Mouse (Mus musculus) hindbrain, embryonic 13.5 days (tissue): Measurements from ENCODE around the gene Bsn. TPM values are rescaled to one million over a fixed set of nuclear protein-coding genes. Genes with fewer than 3 reads are reported as not detected.

Source experiments
- ATAC-seq: fragments of 200-750 bp; cut with Nextera tagmentation; 2 replicates; pipeline ENCODE4 v1.8.0; 2017; ENCODE audit warnings: moderate TSS enrichment; ENCODE audit not compliant: low FRiP score
- H3K27ac ChIP-seq: fragments of 300-500 bp; sonication (generic); 2 replicates; pipeline ENCODE4 v1.5.1; 2015; ENCODE audit warnings: inconsistent platforms, mild to moderate bottlenecking, moderate library complexity
- H3K27me3 ChIP-seq: fragments of 300-500 bp; sonication (generic); 2 replicates; pipeline ENCODE4 v1.6.1; 2015; ENCODE audit warnings: mild to moderate bottlenecking, inconsistent platforms
- H3K36me3 ChIP-seq: fragments of 300-500 bp; sonication (generic); 2 replicates; pipeline ENCODE4 v1.6.1; 2015; ENCODE audit warnings: mild to moderate bottlenecking, inconsistent platforms
- H3K4me1 ChIP-seq: fragments of 300-500 bp; sonication (generic); replicated peaks from 2 replicates; pipeline ENCODE4 v1.6.1; 2015; ENCODE audit warnings: inconsistent platforms
- H3K4me2 ChIP-seq: fragments of 300-500 bp; sonication (generic); 2 replicates; pipeline ENCODE4 v1.6.1; 2015; ENCODE audit warnings: inconsistent platforms, mild to moderate bottlenecking, moderate library complexity
- H3K4me3 ChIP-seq: fragments of 300-500 bp; sonication (generic); 2 replicates; pipeline ENCODE4 v1.5.1; 2015; ENCODE audit warnings: mild to moderate bottlenecking, inconsistent platforms
- H3K9ac ChIP-seq: fragments of 300-500 bp; sonication (generic); 2 replicates; pipeline ENCODE4 v1.6.1; 2015; ENCODE audit warnings: mild to moderate bottlenecking, inconsistent platforms
- H3K9me3 ChIP-seq: fragments of 300-500 bp; sonication (generic); 2 replicates; pipeline ENCODE4 v1.6.1; 2016; ENCODE audit warnings: inconsistent platforms
- WGBS: fragments of 180-500 bp; shearing (Covaris S2); methylation state at CpG from one replicate; pipeline ENCODE4 v1.1.7; 2015; 5-methylcytosine and 5-hydroxymethylcytosine counted together
- polyA plus RNA-seq: library from polyadenylated mRNA; unstranded; fragments of >200 nt; fragmentation: Nextera tagmentation; extraction: Ambion mirVana; gene quantifications from 2 replicates; pipeline ENCODE4 v1.2.1, GENCODE M21; 2015

The Bsn gene
- polyA plus RNA-seq, 1 experiment from 2014 or later = 8.3 TPM

DNA sequence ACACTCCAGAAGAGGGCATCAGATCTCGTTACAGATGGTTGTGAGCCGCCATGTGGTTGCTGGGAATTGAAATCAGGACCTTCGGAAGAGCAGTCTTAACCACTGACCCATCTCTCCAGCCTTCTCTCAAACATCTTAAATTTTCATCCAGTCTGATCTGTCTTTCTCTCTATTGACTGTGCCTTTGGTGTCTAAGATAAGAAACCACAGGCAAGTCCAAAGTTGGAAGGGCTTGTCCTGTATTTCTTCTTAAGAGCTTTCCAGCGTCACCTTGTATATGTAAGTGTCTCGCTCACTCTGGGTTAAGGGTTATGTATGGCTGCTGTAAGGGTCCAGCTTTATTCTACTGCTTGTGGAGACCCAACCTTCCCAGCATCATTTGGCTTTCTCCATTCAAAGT, 58.7 kb downstream of the Bsn start:
- no peak overlapping the region for H3K27ac ChIP-seq
- ATAC-seq = no peak
- WGBS = 90% methylated on average over 5 of the region's 5 CpGs
- H3K4me2 ChIP-seq = no peak overlapping the region
- no peaks in the 10 kb centered on the region for H3K27me3 ChIP-seq
- H3K36me3 ChIP-seq = peaks cover 22% of the 10 kb centered on the region
- H3K4me1 ChIP-seq = no peaks in the 10 kb centered on the region
- H3K4me3 ChIP-seq = no peak overlapping the region
- no peaks in the 10 kb centered on the region for H3K9me3 ChIP-seq
- H3K9ac ChIP-seq = no peak overlapping the region

DNA sequence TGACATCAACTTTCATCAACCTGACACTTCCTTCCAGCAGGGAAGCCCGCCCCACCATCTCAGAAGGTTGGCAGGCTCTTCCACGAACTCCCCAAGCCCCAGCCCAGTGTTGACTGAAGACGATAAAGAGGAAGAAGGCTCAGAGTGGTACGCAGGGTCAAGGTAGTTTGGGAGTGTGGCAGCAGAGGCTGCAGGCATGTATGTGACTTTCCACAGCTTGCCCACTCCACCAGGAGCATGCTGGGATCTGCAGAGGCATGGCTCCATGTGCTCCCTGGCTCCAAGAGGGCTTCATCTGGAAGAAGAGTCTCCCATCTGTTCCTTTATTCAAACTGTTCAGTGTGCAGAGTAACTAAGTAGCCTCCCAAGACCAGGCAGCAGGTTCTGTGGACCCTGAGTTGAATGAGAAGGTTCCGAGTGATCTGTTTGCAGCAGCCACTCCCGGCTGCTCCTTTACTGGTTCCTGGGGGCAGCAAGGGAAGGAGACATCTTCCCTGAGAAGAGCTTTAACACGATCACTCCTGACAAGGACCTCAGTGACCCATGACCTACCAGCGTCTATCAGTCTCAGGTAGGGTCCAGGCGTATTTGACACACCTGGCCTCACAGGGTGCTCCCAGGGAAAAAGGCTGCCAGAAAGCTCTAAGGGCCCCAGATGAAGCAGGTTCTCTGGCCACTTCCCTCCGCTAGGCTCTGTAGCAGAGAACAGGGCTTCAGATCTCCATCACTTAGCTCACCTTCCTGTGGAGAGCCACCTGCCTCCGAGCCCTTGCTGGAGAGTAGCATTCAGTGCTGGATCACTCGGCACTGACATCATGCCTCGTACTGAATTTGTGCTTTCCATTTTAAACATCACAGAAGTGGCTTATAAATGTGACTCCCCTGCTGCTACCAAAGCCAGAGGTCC, 60.9 kb downstream of the Bsn start:
- Histone ChIP-seq H3K9me3 (no peaks in the 10 kb centered on the region), H3K27me3 (no peaks in the 10 kb centered on the region), H3K36me3 (peaks cover 39% of the 10 kb centered on the region), H3K4me1 (no peaks in the 10 kb centered on the region), H3K27ac (no peak overlapping the region), H3K4me3 (no peak overlapping the region), H3K4me2 (no peak overlapping the region), H3K9ac (no peak overlapping the region)
- 85% methylated on average over 13 of the region's 13 CpGs for WGBS
- ATAC-seq = no peak

DNA sequence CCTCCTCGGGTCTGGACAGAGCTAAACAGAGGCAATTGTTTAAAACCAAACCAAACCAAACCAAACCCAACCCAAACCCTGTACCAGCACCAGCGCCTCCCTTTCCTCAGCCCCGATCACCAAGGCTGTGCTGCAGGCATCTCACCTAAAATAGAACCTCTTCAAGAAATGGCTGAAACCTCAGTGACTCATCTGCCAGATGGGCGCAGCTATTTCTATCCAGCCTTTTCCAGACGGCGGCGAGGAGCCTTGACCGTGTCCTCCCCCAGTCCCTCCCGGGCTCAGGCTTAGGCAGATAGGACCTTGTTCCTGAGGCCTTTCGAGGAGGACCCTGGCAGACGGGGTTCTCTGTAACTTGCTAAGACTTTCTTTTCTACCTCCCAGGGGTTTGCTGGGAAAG, 61.9 kb downstream of the Bsn start:
- Histone ChIP-seq H3K27ac (no peak overlapping the region), H3K4me3 (no peak overlapping the region), H3K9me3 (no peaks in the 10 kb centered on the region), H3K4me2 (no peak overlapping the region), H3K27me3 (no peaks in the 10 kb centered on the region), H3K4me1 (no peaks in the 10 kb centered on the region), H3K36me3 (peaks cover 42% of the 10 kb centered on the region), H3K9ac (no peak overlapping the region)
- no peak for ATAC-seq
- 88% methylated on average over 11 of the region's 11 CpGs for WGBS

DNA sequence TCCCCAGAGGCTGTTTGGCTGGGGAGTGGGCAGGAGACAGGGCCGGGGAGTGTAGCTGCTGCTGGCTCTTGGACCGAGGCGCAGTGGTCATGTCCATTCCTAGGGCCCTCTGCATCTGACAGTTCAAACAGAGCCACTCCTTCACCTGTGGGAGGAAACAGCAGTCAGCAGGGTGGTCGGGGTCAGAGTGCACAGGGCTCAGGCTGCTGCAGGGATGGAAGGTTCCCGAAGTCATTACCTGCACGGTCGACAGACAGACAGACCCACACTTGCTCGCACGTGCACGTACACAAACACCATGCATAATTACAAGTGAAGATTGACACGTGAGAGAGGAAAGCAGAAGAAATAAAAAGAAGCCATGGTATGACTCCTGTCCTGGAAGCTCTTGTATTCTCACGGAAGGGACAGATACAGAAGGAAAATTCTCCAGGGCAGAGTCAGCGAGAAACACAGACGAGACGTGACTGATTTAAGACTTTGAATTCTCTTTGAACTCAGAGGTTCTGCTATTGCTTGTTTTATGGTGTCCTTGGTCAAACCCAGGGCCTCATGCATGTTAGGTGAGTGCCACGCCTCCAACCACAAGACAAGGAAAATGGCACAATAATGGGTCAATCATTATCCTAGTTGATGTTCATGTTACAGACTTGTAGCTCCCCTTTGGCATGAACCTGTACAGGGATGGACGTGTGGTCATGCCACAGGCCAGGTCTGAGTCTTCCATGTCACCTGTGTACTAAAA, 63.6 kb downstream of the Bsn start:
- H3K9ac ChIP-seq = no peak overlapping the region
- no peaks in the 10 kb centered on the region for H3K9me3 ChIP-seq
- no peak for ATAC-seq
- WGBS = 83% methylated on average over 17 of the region's 17 CpGs
- no peaks in the 10 kb centered on the region for H3K4me1 ChIP-seq
- no peaks in the 10 kb centered on the region for H3K27me3 ChIP-seq
- H3K27ac ChIP-seq = no peak overlapping the region
- H3K4me3 ChIP-seq = no peak overlapping the region
- no peak overlapping the region for H3K4me2 ChIP-seq
- H3K36me3 ChIP-seq = peaks cover 47% of the 10 kb centered on the region

DNA sequence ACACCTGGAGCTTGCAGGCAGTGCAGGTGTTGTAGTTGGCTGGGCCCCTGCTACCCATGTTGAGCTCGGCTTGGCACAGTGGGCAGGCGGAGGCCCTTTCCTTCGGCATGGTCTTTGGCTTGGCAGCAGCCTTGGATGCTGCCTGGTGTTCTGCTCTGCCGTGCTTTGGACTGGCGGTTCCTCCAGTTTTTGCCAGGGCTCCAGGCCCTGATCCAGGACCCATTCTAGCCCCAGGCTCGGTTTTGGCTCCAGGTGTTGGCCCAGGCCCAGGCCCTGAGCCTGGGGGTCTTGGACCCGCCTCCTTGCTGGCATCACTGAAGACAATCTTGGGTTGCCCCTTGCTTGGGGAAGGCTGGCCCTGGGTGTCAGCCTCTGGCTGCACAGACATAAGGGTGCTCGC, 64.5 kb downstream of the Bsn start:
- ATAC-seq = no peak
- 90% methylated on average over 8 of the region's 8 CpGs for WGBS

GRCm38 (mm10) chr9:108123916-108124315, 66.3 kb downstream of the Bsn start:
- H3K9ac ChIP-seq = no peak overlapping the region
- H3K4me1 ChIP-seq = no peaks in the 10 kb centered on the region
- no peaks in the 10 kb centered on the region for H3K9me3 ChIP-seq
- H3K4me2 ChIP-seq = no peak overlapping the region
- WGBS = 92% methylated on average over 3 of the region's 4 CpGs
- no peak for ATAC-seq
- H3K36me3 ChIP-seq = peaks cover 44% of the 10 kb centered on the region
- no peaks in the 10 kb centered on the region for H3K27me3 ChIP-seq
- H3K27ac ChIP-seq = no peak overlapping the region
- H3K4me3 ChIP-seq = no peak overlapping the region

More for the DNA sequence above, 64.5 kb downstream of the Bsn start:
- Histone ChIP-seq H3K4me1 (no peaks in the 10 kb centered on the region), H3K4me2 (no peak overlapping the region), H3K4me3 (no peak overlapping the region), H3K27ac (no peak overlapping the region), H3K9me3 (no peaks in the 10 kb centered on the region), H3K9ac (no peak overlapping the region), H3K27me3 (no peaks in the 10 kb centered on the region), H3K36me3 (peaks cover 51% of the 10 kb centered on the region)

- no peak for ATAC-seq
- WGBS = 91% methylated on average over 10 of the region's 10 CpGs
- Histone ChIP-seq H3K9ac (no peak overlapping the region), H3K9me3 (no peaks in the 10 kb centered on the region), H3K4me3 (no peak overlapping the region), H3K4me2 (no peak overlapping the region), H3K27me3 (no peaks in the 10 kb centered on the region), H3K36me3 (peaks cover 47% of the 10 kb centered on the region), H3K4me1 (no peaks in the 10 kb centered on the region), H3K27ac (no peak overlapping the region)
Observed at GRCm38 (mm10) chr9:108121170-108121969, 68.8 kb downstream of the Bsn start.

DNA sequence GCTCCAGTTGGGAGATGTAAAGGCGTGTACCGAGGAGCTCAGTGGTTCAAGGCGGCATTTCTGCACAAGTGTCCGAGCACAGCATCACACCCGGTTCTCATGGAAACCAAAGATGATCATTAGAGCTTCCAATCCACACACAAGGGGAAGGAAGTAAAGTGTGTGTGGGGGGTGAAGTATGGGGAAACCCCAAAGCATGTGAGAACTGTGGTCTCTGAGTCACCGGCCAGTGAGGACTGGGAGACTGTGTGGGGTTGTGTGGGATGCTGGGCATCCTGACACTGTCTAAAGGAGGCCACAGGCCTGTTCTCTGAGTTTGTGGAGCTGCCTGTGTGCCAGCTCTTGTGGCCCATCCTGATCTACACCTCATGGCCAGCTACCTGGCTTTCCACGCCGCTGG, 69.5 kb downstream of the Bsn start:
- H3K36me3 ChIP-seq = peaks cover 47% of the 10 kb centered on the region
- H3K9ac ChIP-seq = no peak overlapping the region
- no peaks in the 10 kb centered on the region for H3K27me3 ChIP-seq
- no peak for ATAC-seq
- WGBS = 93% methylated on average over 8 of the region's 8 CpGs
- no peaks in the 10 kb centered on the region for H3K9me3 ChIP-seq
- H3K4me1 ChIP-seq = no peaks in the 10 kb centered on the region
- no peak overlapping the region for H3K4me3 ChIP-seq
- H3K4me2 ChIP-seq = no peak overlapping the region
- no peak overlapping the region for H3K27ac ChIP-seq

DNA sequence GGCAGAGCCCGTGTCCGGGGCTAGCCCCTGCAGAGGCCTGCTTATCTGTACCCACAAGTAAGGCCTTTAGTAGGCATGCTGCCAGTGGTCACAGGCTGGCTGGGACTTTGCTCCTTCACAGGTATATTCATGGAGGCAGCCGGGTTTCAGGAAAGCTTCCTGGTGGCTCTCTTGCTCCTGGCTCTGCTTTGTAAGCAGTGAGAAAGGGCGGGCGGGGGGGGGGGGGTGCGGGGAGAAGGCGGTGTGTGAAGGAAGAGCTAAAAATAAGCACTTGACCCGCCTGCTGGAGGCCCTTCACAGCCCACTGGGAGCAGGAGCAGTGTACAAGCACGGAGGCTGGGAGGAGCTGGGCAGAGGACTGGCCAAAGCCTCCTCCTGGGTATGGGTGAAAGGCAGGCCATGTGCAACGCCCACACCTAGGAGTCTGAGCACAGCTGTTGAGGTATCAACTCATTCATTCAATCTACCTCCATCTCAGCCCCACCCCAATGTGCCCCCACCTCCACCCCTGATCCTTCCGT, 70.2 kb downstream of the Bsn start:
- WGBS = 85% methylated on average over 6 of the region's 11 CpGs

DNA sequence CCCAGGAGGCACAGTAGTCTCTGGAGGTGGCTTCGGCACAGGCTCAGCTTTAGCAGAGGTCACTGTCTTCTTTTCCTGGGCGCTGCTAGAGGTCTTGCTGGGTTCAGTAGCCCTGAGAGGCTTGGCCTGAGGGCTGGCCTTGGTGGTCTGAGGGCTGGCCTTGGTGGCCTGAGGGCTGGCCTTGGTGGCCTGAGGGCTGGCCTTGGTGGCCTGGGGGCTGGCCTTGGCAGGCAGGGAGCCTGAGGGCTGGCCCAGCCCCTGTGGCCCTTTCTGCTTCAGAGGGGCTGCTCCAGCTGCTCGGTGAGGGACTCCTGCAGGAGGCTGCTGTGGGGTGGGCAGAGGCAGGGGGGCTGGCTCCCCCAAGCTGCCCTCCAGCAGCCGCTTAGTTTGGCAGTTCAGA, 73.0 kb downstream of the Bsn start:
- H3K9ac ChIP-seq = no peak overlapping the region
- H3K36me3 ChIP-seq = peaks cover 60% of the 10 kb centered on the region

More for the DNA sequence above, 70.2 kb downstream of the Bsn start:
- no peak for ATAC-seq
- Histone ChIP-seq H3K36me3 (peaks cover 48% of the 10 kb centered on the region), H3K27ac (no peak overlapping the region), H3K4me1 (no peaks in the 10 kb centered on the region), H3K9me3 (no peaks in the 10 kb centered on the region), H3K4me2 (no peak overlapping the region), H3K9ac (no peak overlapping the region), H3K4me3 (no peak overlapping the region), H3K27me3 (no peaks in the 10 kb centered on the region)

GRCm38 (mm10) chr9:108115290-108116077, 74.7 kb downstream of the Bsn start:
- ATAC-seq = no peak
- H3K27ac ChIP-seq = no peak overlapping the region
- H3K9me3 ChIP-seq = no peaks in the 10 kb centered on the region
- peaks cover 70% of the 10 kb centered on the region for H3K36me3 ChIP-seq
- H3K4me2 ChIP-seq = no peak overlapping the region
- no peak overlapping the region for H3K9ac ChIP-seq
- 75% methylated on average over 43 of the region's 43 CpGs for WGBS
- H3K4me3 ChIP-seq = no peak overlapping the region
- H3K27me3 ChIP-seq = no peaks in the 10 kb centered on the region
- H3K4me1 ChIP-seq = peaks cover 11% of the 10 kb centered on the region

More for the DNA sequence above, 73.0 kb downstream of the Bsn start:
- WGBS = 50% methylated on average over 4 of the region's 4 CpGs
- no peaks in the 10 kb centered on the region for H3K4me1 ChIP-seq
- ATAC-seq = no peak
- no peaks in the 10 kb centered on the region for H3K9me3 ChIP-seq
- H3K27ac ChIP-seq = no peak overlapping the region
- no peak overlapping the region for H3K4me2 ChIP-seq
- H3K27me3 ChIP-seq = no peaks in the 10 kb centered on the region
- H3K4me3 ChIP-seq = no peak overlapping the region
